Mouse (Mus musculus) inflammation-experienced regulatory T-cells, adult 6 months (primary cell): Measurements from ENCODE around the gene Gm8113. TPM values are rescaled to one million over a fixed set of nuclear protein-coding genes. Genes with fewer than 3 reads are reported as not detected.
"Not testable (repeated sequence)": the region's sequence is repeated elsewhere in the genome, so short reads cannot be mapped to it uniquely, and the experiment has no call there.

ENCODE experiments used
- ATAC-seq: one replicate; pipeline ENCODE4 v1.8.0; 2017
- polyA plus RNA-seq, 3 experiments: library from polyadenylated mRNA; unstranded; fragments of 100-300 nt; shearing (Covaris generic); gene quantifications; one replicate each; pipeline ENCODE4 v1.2.1; 2017

Gm8113 gene
- not detected for polyA plus RNA-seq

GRCm38 (mm10) chr14:43924688-43925403, at the start of gene Gm8113:
Gm8113 (plus strand) TSS chr14:43925390.
- not testable (repeated sequence) for ATAC-seq

- ATAC-seq = not testable (repeated sequence)
Observed at GRCm38 (mm10) chr14:43875417-43875816, 49.8 kb upstream of the Gm8113 start, which contains the start of gene Ear1. Ear1 (minus strand) TSS chr14:43875517.

- not testable (repeated sequence) for ATAC-seq
Observed at GRCm38 (mm10) chr14:43877789-43878188, 47.4 kb upstream of the Gm8113 start.

- ATAC-seq = not testable (repeated sequence)
Observed at GRCm38 (mm10) chr14:43879966-43880545, 45.1 kb upstream of the Gm8113 start.

- ATAC-seq = not testable (repeated sequence)
Observed at GRCm38 (mm10) chr14:43886235-43886634, 39.0 kb upstream of the Gm8113 start.

GRCm38 (mm10) chr14:43891288-43891687, 33.9 kb upstream of the Gm8113 start:
- ATAC-seq = not testable (repeated sequence)

- not testable (repeated sequence) for ATAC-seq
Observed at GRCm38 (mm10) chr14:43895357-43895756, 29.8 kb upstream of the Gm8113 start.

- ATAC-seq = not testable (repeated sequence)
Observed at GRCm38 (mm10) chr14:43898577-43898976, 26.6 kb upstream of the Gm8113 start.

- not testable (repeated sequence) for ATAC-seq
Observed at GRCm38 (mm10) chr14:43918214-43918613, 7.0 kb upstream of the Gm8113 start.

- not testable (repeated sequence) for ATAC-seq
Observed at GRCm38 (mm10) chr14:43923459-43923858, 1.7 kb upstream of the Gm8113 start, which contains the start of gene Ear10. Ear10 (minus strand) TSS chr14:43923559.

GRCm38 (mm10) chr14:43925404-43925950, 287 bp downstream of the Gm8113 start:
- ATAC-seq = not testable (repeated sequence)

- not testable (repeated sequence) for ATAC-seq
Observed at GRCm38 (mm10) chr14:43932991-43933390, 7.8 kb downstream of the Gm8113 start.

- ATAC-seq = not testable (repeated sequence)
Observed at GRCm38 (mm10) chr14:43933399-43933798, 8.2 kb downstream of the Gm8113 start.

- ATAC-seq = not testable (repeated sequence)
Observed at GRCm38 (mm10) chr14:43953382-43953781, 28.2 kb downstream of the Gm8113 start.

GRCm38 (mm10) chr14:43955074-43955473, 29.9 kb downstream of the Gm8113 start:
- not testable (repeated sequence) for ATAC-seq

- not testable (repeated sequence) for ATAC-seq
Observed at GRCm38 (mm10) chr14:43956769-43957168, 31.6 kb downstream of the Gm8113 start, which contains the start of gene Ang5. Ang5 (plus strand) TSS chr14:43957069.

Other genes starting within 250 kb of the Gm8113 start
- gene Gm8165, start 248.2 kb upstream of the Gm8113 start, polyA plus RNA-seq = not detected
- 1 to 10 TPM in 2 of 3 experiments, not detected in 1; 2.0 to 2.1 TPM for gene Gm7324, start 227.6 kb upstream of the Gm8113 start, polyA plus RNA-seq
- not detected for gene Gm16506, start 197.9 kb upstream of the Gm8113 start, polyA plus RNA-seq
- gene Gm6526, start 177.5 kb upstream of the Gm8113 start, polyA plus RNA-seq = not detected
- gene Gm8180, start 140.6 kb upstream of the Gm8113 start, polyA plus RNA-seq = not detected
- gene Ear1, start 49.9 kb upstream of the Gm8113 start, polyA plus RNA-seq = not detected
- not detected for gene Ear10, start 1.8 kb upstream of the Gm8113 start, polyA plus RNA-seq
- not detected for gene Ang5, start 31.7 kb downstream of the Gm8113 start, polyA plus RNA-seq
- not detected for gene Ang6, start 76.9 kb downstream of the Gm8113 start, polyA plus RNA-seq
- gene Ear2, start 177.3 kb downstream of the Gm8113 start, polyA plus RNA-seq = under 1 TPM in 1 of 3 experiments, not detected in 2; 0.85 TPM
- not detected for gene Gm3327, start 198.5 kb downstream of the Gm8113 start, polyA plus RNA-seq